Mouse (Mus musculus) sigmoid colon, adult 10 weeks (tissue): ENCODE measurements around the gene Ttc19. TPM values are rescaled to one million over a fixed set of nuclear protein-coding genes. Genes with fewer than 3 reads are reported as not detected.

Experiments used
- polyA plus RNA-seq: library from polyadenylated mRNA; stranded (reverse); fragments of 350-450 nt; fragmentation: Illumina TruSeq; extraction: RNeasy Lipid Tissue Mini Kit (QIAGEN cat#74804); gene quantifications from one replicate; pipeline ENCODE4 v1.2.3, GENCODE M21; 2014; ENCODE audit warnings: low read depth, low replicate concordance

Ttc19 gene
- 62.1 TPM for polyA plus RNA-seq

DNA sequence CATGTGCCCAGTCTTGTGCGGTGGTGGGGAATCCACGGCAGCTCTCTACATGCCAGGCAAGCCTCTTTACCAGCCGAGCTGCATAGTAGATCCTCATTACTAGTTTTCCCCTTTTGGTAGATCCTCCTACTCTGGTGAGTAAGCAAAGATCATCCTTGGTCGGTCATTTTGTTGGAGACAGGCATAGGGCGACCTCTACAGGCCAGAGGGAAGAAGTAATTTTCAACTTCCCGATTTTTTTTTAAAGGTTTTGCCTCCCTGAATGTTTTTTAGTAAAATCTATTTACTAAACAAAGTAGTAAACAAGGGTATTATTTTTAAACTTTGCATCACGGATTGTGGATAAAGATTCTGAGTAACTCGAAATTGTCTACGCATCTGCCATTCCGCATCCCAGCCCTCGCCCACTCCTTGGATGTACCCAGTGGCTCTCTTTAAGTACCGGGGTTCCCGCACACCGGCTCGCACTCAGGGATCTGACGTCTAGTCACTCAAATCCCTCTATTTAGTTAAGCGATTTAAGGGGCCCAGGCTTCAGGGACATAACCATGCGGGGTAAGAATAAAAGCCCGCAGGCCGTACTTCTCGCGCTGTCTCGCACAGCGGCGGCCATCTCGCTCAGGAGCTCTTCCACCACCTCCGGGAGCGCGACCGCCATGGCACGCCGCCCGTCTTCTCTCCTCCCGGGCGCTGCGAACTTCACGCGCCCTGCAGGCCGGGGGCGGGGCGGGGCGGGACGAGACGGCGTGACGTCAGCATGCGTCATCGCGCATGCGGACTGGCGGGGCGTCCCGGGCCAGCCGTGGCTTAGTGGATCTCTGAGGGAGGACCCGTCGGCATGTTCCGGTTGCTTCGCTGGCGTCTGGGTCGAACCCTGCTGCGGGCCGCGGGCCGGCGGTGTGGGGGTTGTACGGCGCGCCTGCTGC is at the start of gene Ttc19, which contains the start of gene Zswim7:
Ttc19 (plus strand) TSS at position 799 of the 926 bp plus-strand sequence.
Zswim7 (minus strand) TSS at position 701 of the 926 bp plus-strand sequence.

DNA sequence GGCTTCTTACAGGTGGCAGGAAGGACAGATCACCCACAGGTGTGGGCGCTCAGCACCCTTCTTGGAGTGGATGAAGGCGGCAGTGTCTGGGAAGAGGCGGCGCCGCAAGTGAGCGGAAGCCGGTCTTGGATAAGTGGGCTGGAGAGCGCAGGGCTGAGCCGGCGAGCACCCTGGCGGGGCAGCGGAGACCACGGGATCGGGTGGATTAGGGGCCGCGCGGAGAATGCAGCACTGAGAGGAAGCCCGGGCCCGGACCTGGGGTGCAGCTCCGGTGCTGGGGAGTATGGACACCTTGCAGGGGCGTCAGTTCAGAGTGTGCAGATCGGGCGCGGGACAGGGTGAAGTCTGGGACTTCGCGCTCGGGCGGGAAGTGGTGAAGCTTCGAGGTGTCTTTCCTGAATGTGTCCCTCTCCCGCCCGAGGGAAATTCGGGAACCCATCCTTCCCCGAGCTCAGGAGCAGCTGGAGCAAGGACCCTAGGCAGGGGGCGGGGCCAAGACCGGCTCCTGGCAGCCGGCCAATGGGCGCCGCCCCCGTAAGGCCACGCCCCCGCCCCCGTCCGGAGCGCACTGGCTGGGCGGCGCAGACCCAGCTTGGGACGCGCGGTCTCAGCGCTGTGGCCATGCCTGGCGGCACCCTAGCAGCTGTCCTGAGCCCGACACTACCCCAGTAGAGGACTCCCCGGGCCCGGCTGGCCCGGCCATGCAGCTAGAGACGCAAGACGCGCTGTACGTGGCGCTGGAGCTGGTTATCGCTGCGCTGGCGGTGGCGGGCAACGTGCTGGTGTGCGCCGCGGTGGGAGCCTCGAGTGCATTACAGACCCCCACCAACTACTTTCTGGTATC is 32.6 kb upstream of the Ttc19 start, which contains the start of gene Adora2b:
Adora2b (plus strand) TSS at position 584 of the 844 bp plus-strand sequence.

Other genes starting within 250 kb of the Ttc19 start
- gene Adora2b, start 32.5 kb upstream of the Ttc19 start, polyA plus RNA-seq = 0.54 TPM
- 1.6 TPM for gene Zswim7, start 98 bp upstream of the Ttc19 start, polyA plus RNA-seq
- 4.4 TPM for gene Pigl, start 177.0 kb downstream of the Ttc19 start, polyA plus RNA-seq
- 255 TPM for gene Ncor1, start 177.1 kb downstream of the Ttc19 start, polyA plus RNA-seq